Mouse (Mus musculus) limb, embryonic 14.5 days (tissue): ENCODE measurements at regions not wholly inside any gene's neighbourhood (a gene's known extent, or its start where the extent isn't known, plus 50 kb on each side); places are given as distances from the start of the nearest gene placed in this dataset.

ENCODE experiments used
- ATAC-seq: fragments of 200-750 bp; cut with Nextera tagmentation; 2 replicates; pipeline ENCODE4 v1.8.0; 2017; ENCODE audit warnings: low read depth, moderate number of reproducible peaks, moderate TSS enrichment; ENCODE audit not compliant: low FRiP score
- DNase-seq: peaks from one replicate; pipeline ENCODE4 v3.0.0-alpha.2; 2015; ENCODE audit warnings: low spot score
- H3K27ac ChIP-seq: fragments of 300-500 bp; sonication (generic); replicated peaks from 2 replicates; pipeline ENCODE4 v1.5.1; 2014; ENCODE audit warnings: low read depth, mild to moderate bottlenecking, low read length, moderate library complexity, mixed read lengths
- H3K27me3 ChIP-seq: fragments of 300-500 bp; sonication (generic); 2 replicates; pipeline ENCODE4 v1.6.1; 2014; ENCODE audit warnings: low read length, mixed read lengths; ENCODE audit not compliant: control insufficient read depth, insufficient read depth
- H3K36me3 ChIP-seq: fragments of 300-500 bp; sonication (generic); 2 replicates; pipeline ENCODE4 v1.6.1; 2014; ENCODE audit warnings: mild to moderate bottlenecking, low read length, moderate library complexity, mixed read lengths; ENCODE audit not compliant: control insufficient read depth, insufficient read depth
- H3K4me1 ChIP-seq: fragments of 300-500 bp; sonication (generic); 2 replicates; pipeline ENCODE4 v1.6.1; 2014; ENCODE audit warnings: antibody characterized with exemption, low read length, mixed read lengths; ENCODE audit not compliant: control insufficient read depth, insufficient read depth
- H3K4me2 ChIP-seq: fragments of 300-500 bp; sonication (generic); replicated peaks from 2 replicates; pipeline ENCODE4 v1.6.1; 2014; ENCODE audit warnings: low read depth, mild to moderate bottlenecking, low read length, moderate library complexity; ENCODE audit not compliant: severe bottlenecking
- H3K4me3 ChIP-seq: fragments of 300-500 bp; sonication (generic); replicated peaks from 2 replicates; pipeline ENCODE4 v1.5.1; 2014; ENCODE audit warnings: low read length
- H3K9ac ChIP-seq: fragments of 300-500 bp; sonication (generic); 2 replicates; pipeline ENCODE4 v1.6.1; 2014; ENCODE audit warnings: mild to moderate bottlenecking, low read depth, low read length, moderate library complexity; ENCODE audit not compliant: severe bottlenecking
- H3K9me3 ChIP-seq: fragments of 300-500 bp; sonication (generic); 2 replicates; pipeline ENCODE4 v1.6.1; 2016; ENCODE audit warnings: low read length; ENCODE audit not compliant: control insufficient read depth
- POLR2A ChIP-seq: fragments of 200-500 bp; IDR thresholded peaks from 2 replicates; pipeline ENCODE4 v1.8.0; 2012; ENCODE audit warnings: inconsistent platforms, mild to moderate bottlenecking, moderate library complexity, borderline replicate concordance; ENCODE audit not compliant: insufficient read depth, insufficient read length; ENCODE audit errors: extremely low read depth
- WGBS: fragments of 180-500 bp; shearing (Covaris S2); extraction: QIAGEN DNeasy Blood & Tissue Kit; methylation state at CpG from one replicate; pipeline ENCODE4 v1.1.7; 2014; 5-methylcytosine and 5-hydroxymethylcytosine counted together

DNA sequence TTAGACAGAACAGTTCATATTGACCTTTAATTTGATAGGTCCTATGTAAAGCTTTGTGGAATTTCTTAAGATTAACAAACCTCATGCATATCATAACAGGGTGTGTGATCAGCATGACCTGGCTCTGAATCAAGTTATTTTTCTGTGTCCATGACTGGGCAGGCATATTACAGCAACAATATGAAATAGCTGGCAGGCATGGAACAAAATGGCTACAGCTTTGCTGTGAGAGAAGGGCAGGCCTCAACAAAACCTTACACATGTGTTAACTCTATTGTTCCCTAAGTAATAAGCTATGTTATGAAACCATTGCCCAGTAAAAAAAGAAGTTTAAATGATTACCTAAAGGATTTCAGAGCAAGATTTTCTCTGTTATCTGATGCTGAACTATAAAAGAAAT lies 93.1 kb upstream of the Tmem260 start:
- Histone ChIP-seq H3K9me3 (no peaks in the 10 kb centered on the region), H3K36me3 (no peaks in the 10 kb centered on the region), H3K4me2 (no peak overlapping the region), H3K4me3 (no peak overlapping the region), H3K27ac (no peak overlapping the region), H3K27me3 (no peaks in the 10 kb centered on the region), H3K4me1 (peaks cover 6% of the 10 kb centered on the region), H3K9ac (no peak overlapping the region)
- ATAC-seq (no peak), DNase-seq (no peak)
- no peak for TF ChIP-seq POLR2A

DNA sequence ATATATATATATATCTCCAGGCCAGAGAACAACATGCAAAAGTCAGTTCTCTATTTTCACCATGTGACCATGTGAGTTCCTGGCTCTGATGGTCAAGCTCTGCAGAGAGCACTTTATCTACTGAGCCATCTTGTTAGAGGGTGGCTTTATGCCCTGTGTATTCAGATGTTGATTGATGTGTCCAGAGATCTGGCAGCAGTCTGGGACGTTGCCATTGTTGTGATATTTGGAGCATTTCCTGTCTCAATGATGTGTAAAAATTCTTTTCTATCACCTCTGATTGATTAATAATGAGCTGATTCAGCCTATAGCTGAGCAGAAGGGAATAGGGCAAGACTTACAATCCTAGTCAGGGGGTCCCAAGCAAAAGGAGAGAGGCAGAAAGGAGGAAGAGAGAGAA lies 91.7 kb upstream of the Tmem260 start:
- Histone ChIP-seq H3K4me3 (no peak overlapping the region), H3K9me3 (no peaks in the 10 kb centered on the region), H3K36me3 (no peaks in the 10 kb centered on the region), H3K9ac (no peak overlapping the region), H3K27ac (no peak overlapping the region), H3K4me1 (peaks cover 6% of the 10 kb centered on the region), H3K4me2 (no peak overlapping the region), H3K27me3 (peaks cover 3% of the 10 kb centered on the region; the same call in 1 of the 2 replicates)
- WGBS: 18% methylated on average over 1 of the region's 1 CpGs
- no peak for TF ChIP-seq POLR2A
- DNase-seq (no peak), ATAC-seq (no peak)

DNA sequence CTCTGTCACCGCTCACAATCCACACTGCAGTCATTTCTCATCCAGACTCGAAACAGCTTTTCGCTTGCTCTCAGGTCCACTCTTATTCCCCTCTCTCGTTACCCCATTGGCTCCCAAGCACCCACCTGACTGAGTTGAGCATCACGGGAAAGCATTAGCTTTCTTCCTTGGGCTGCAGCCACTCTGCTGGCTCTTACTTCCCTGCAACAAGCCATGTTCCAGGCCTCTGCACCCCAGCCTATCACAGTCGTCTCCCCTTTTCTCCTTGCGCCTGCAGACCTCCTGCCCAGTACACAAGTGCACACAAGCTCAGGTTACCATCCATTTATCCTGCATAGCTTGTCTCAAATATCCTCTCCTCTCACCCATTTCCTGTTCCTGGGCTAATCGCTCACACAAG lies 88.5 kb upstream of the Tmem260 start:
- Histone ChIP-seq H3K4me1 (no peaks in the 10 kb centered on the region), H3K27me3 (peaks cover 5% of the 10 kb centered on the region; the same call in 1 of the 2 replicates), H3K9ac (no peak overlapping the region), H3K4me3 (no peak overlapping the region), H3K9me3 (no peaks in the 10 kb centered on the region), H3K4me2 (no peak overlapping the region), H3K36me3 (no peaks in the 10 kb centered on the region), H3K27ac (no peak overlapping the region)
- ATAC-seq (no peak; the same call in 1 of the 2 replicates), DNase-seq (no peak)
- WGBS: 53% methylated on average over 8 of the region's 8 CpGs
- TF ChIP-seq POLR2A: no peak

GRCm38 (mm10) chr14:48358487-48359159 lies 87.3 kb upstream of the Tmem260 start:
- TF ChIP-seq POLR2A: no peak
- DNase-seq: peak; percentile 60
- 0 out of 2 replicates have a peak, but pooled peaks have one; percentile 46 for ATAC-seq
- no peak overlapping the region for H3K4me3 ChIP-seq
- H3K27ac ChIP-seq: no peak overlapping the region
- H3K4me1 ChIP-seq: no peaks in the 10 kb centered on the region
- peaks cover 5% of the 10 kb centered on the region; the same call in 1 of the 2 replicates for H3K27me3 ChIP-seq
- no peak overlapping the region for H3K4me2 ChIP-seq
- no peaks in the 10 kb centered on the region for H3K9me3 ChIP-seq
- no peaks in the 10 kb centered on the region for H3K36me3 ChIP-seq
- H3K9ac ChIP-seq: no peak overlapping the region
- 43% methylated on average over 12 of the region's 12 CpGs for WGBS

GRCm38 (mm10) chr14:48361820-48362219 lies 84.1 kb upstream of the Tmem260 start:
- no peak overlapping the region for H3K27ac ChIP-seq
- no peaks in the 10 kb centered on the region for H3K9me3 ChIP-seq
- H3K27me3 ChIP-seq: peaks cover 5% of the 10 kb centered on the region; the same call in 1 of the 2 replicates
- 87% methylated on average over 7 of the region's 7 CpGs for WGBS
- no peak overlapping the region for H3K9ac ChIP-seq
- DNase-seq (no peak), ATAC-seq (no peak)
- H3K4me3 ChIP-seq: no peak overlapping the region
- TF ChIP-seq POLR2A: no peak
- H3K36me3 ChIP-seq: no peaks in the 10 kb centered on the region
- no peaks in the 10 kb centered on the region for H3K4me1 ChIP-seq
- no peak overlapping the region for H3K4me2 ChIP-seq
